Mouse (Mus musculus) cortical plate, adult 2 months (tissue): Measurements from ENCODE around the gene Pknox2.

ENCODE experiments used
- CTCF ChIP-seq: fragments of 200-500 bp; IDR thresholded peaks from 2 replicates; pipeline ENCODE4 v1.5.1; 2011; ENCODE audit warnings: mild to moderate bottlenecking, control low read depth, low read length; ENCODE audit not compliant: insufficient read depth; ENCODE audit errors: extremely low read depth
- POLR2A ChIP-seq: fragments of 200-500 bp; IDR thresholded peaks from 2 replicates; pipeline ENCODE4 v1.6.1; 2011; ENCODE audit warnings: mild to moderate bottlenecking, low read length, control low read depth; ENCODE audit not compliant: insufficient read depth; ENCODE audit errors: extremely low read depth

DNA sequence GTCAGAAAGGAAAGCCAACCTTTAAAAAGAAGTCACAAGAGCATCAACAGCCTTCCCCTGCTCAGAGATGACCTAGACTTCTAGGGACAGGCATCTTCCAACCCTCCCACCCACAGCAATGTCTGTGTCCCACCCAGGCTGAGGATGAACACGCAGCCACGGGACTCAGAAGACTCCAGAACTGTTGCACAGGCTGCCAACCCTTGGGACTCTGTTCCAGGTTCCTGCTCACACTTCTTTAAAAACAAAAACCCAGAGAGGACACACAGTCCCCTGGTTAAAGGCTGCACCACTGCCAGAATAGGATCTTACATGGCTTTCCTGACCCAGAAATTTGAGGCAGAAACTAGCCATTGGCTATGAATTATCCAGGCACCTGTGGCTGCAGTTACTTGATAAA lies 21.0 kb downstream of the Pknox2 start:
- TF ChIP-seq CTCF (no peak), POLR2A (no peak)
